Mouse (Mus musculus): ENCODE results near the gene Wwp2. TPM values are rescaled to one million over a fixed set of nuclear protein-coding genes. Genes with fewer than 3 reads are reported as not detected.

Wwp2 gene
- total RNA-seq, 2 experiments from 2014 or later = 13.1 to 17.1 TPM

GRCm38 (mm10) chr8:107424597-107425229 lies 11.5 kb upstream of the Wwp2 start, which contains the start of gene Nob1:
Nob1 (minus strand) TSS chr8:107425051.
- DNase-seq = peak; percentile 96 to 97
- intact Hi-C loops (cut with DNase I) = loop anchor here (2.0 to 10.0 kb wide), 2 partner anchors 38 to 320 kb away; no protein-coding TSS in a partner anchor

GRCm38 (mm10) chr8:107425230-107425597 lies 11.0 kb upstream of the Wwp2 start:
- DNase-seq = no peak
- intact Hi-C loops (cut with DNase I) = loop anchor here (2.0 to 10.0 kb wide), 2 partner anchors 38 to 320 kb away; no protein-coding TSS in a partner anchor

- no peak for DNase-seq
- intact Hi-C loops (cut with DNase I) = no loop called here
Observed at GRCm38 (mm10) chr8:107430821-107431220, 5.3 kb upstream of the Wwp2 start.

- no peak for DNase-seq
- intact Hi-C loops (cut with DNase I) = no loop called here
Observed at GRCm38 (mm10) chr8:107435421-107435961, 674 bp upstream of the Wwp2 start.

GRCm38 (mm10) chr8:107436841-107437421 lies 766 bp downstream of the Wwp2 start:
- DNase-seq = no peak

GRCm38 (mm10) chr8:107437711-107438110 lies 1.5 kb downstream of the Wwp2 start:
- intact Hi-C loops (cut with DNase I) = no loop called here

More at GRCm38 (mm10) chr8:107436841-107437421, 766 bp downstream of the Wwp2 start:
- intact Hi-C loops (cut with DNase I) = no loop called here

GRCm38 (mm10) chr8:107439880-107440625 lies 3.9 kb downstream of the Wwp2 start:
- intact Hi-C loops (cut with DNase I) = no loop called here
- DNase-seq = no peak

More at GRCm38 (mm10) chr8:107437711-107438110, 1.5 kb downstream of the Wwp2 start:
- no peak for DNase-seq

- intact Hi-C loops (cut with DNase I) = no loop called here
- DNase-seq = no peak
Observed at GRCm38 (mm10) chr8:107444626-107445025, 8.5 kb downstream of the Wwp2 start.

- DNase-seq = no peak
- intact Hi-C loops (cut with DNase I) = no loop called here
Observed at GRCm38 (mm10) chr8:107447713-107448112, 11.5 kb downstream of the Wwp2 start.

GRCm38 (mm10) chr8:107448382-107448889 lies 12.3 kb downstream of the Wwp2 start:
- intact Hi-C loops (cut with DNase I) = no loop called here

GRCm38 (mm10) chr8:107449130-107449529 lies 13.0 kb downstream of the Wwp2 start:
- no peak for DNase-seq
- intact Hi-C loops (cut with DNase I) = no loop called here

More at GRCm38 (mm10) chr8:107448382-107448889, 12.3 kb downstream of the Wwp2 start:
- no peak for DNase-seq

GRCm38 (mm10) chr8:107449655-107450054 lies 13.5 kb downstream of the Wwp2 start:
- intact Hi-C loops (cut with DNase I) = no loop called here
- no peak for DNase-seq

- DNase-seq = no peak
- intact Hi-C loops (cut with DNase I) = no loop called here
Observed at GRCm38 (mm10) chr8:107451414-107452066, 15.4 kb downstream of the Wwp2 start.

GRCm38 (mm10) chr8:107453386-107453785 lies 17.2 kb downstream of the Wwp2 start:
- no peak for DNase-seq
- intact Hi-C loops (cut with DNase I) = no loop called here

- intact Hi-C loops (cut with DNase I) = loop anchor here (1.0 kb wide), 1 partner anchor 121 kb away; no protein-coding TSS in a partner anchor
- no peak for DNase-seq
Observed at GRCm38 (mm10) chr8:107455268-107455667, 19.1 kb downstream of the Wwp2 start.

- no peak for DNase-seq
- intact Hi-C loops (cut with DNase I) = no loop called here
Observed at GRCm38 (mm10) chr8:107457725-107458124, 21.6 kb downstream of the Wwp2 start.

- intact Hi-C loops (cut with DNase I) = no loop called here
- no peak for DNase-seq
Observed at GRCm38 (mm10) chr8:107458281-107458680, 22.1 kb downstream of the Wwp2 start.

- intact Hi-C loops (cut with DNase I) = no loop called here
- no peak for DNase-seq
Observed at GRCm38 (mm10) chr8:107462423-107462822, 26.3 kb downstream of the Wwp2 start.

- no peak for DNase-seq
- intact Hi-C loops (cut with DNase I) = no loop called here
Observed at GRCm38 (mm10) chr8:107465332-107465990, 29.3 kb downstream of the Wwp2 start.

GRCm38 (mm10) chr8:107466642-107467041 lies 30.5 kb downstream of the Wwp2 start:
- no peak for DNase-seq
- intact Hi-C loops (cut with DNase I) = no loop called here
